Mouse (Mus musculus): Measurements from ENCODE around the gene Cand2. TPM values are rescaled to one million over a fixed set of nuclear protein-coding genes. Genes with fewer than 3 reads are reported as not detected.

The Cand2 gene
- polyA plus RNA-seq, 1 experiment = 30.5 TPM

GRCm38 (mm10) chr6:115833861-115834260, 59.5 kb downstream of the Cand2 start:
- no peak for DNase-seq (ENCODE audit: low read depth)
- TF ChIP-seq POLR2A (IDR thresholded peaks at IDR 0.05; ENCODE audit: borderline replicate concordance, extremely low read depth, insufficient read depth, insufficient read length, poor library complexity, severe bottlenecking) (no peak), CTCF (IDR thresholded peaks at IDR 0.05; ENCODE audit: borderline replicate concordance, extremely low read depth, insufficient read depth, insufficient read length) (no peak)

GRCm38 (mm10) chr6:115838161-115838597, 63.8 kb downstream of the Cand2 start, which contains the start of gene Efcab12:
Gene Efcab12 (minus strand): TSS chr6:115838412.
- DNase-seq (ENCODE audit: low read depth) = peak; percentile 96
- no peak for TF ChIP-seq POLR2A (IDR thresholded peaks at IDR 0.05; ENCODE audit: borderline replicate concordance, extremely low read depth, insufficient read depth, insufficient read length, poor library complexity, severe bottlenecking)
- TF ChIP-seq CTCF (IDR thresholded peaks at IDR 0.05; ENCODE audit: borderline replicate concordance, extremely low read depth, insufficient read depth, insufficient read length) = no peak

- TF ChIP-seq POLR2A (IDR thresholded peaks at IDR 0.05; ENCODE audit: borderline replicate concordance, extremely low read depth, insufficient read depth, insufficient read length, poor library complexity, severe bottlenecking) (no peak), CTCF (IDR thresholded peaks at IDR 0.05; ENCODE audit: borderline replicate concordance, extremely low read depth, insufficient read depth, insufficient read length) (no peak)
- DNase-seq (ENCODE audit: low read depth) = peak; percentile 8
These were observed 64.4 kb downstream of the Cand2 start for GRCm38 (mm10) chr6:115838745-115839144.

- no peak for DNase-seq (ENCODE audit: low read depth)
- no peak for TF ChIP-seq POLR2A (IDR thresholded peaks at IDR 0.05; ENCODE audit: borderline replicate concordance, extremely low read depth, insufficient read depth, insufficient read length, poor library complexity, severe bottlenecking)
- TF ChIP-seq CTCF (IDR thresholded peaks at IDR 0.05; ENCODE audit: borderline replicate concordance, extremely low read depth, insufficient read depth, insufficient read length) = no peak
These were observed 70.7 kb downstream of the Cand2 start for GRCm38 (mm10) chr6:115845006-115845405.

GRCm38 (mm10) chr6:115846640-115847411, 72.5 kb downstream of the Cand2 start:
- DNase-seq (ENCODE audit: low read depth) = peak; percentile 62
- no peak for TF ChIP-seq POLR2A (IDR thresholded peaks at IDR 0.05; ENCODE audit: borderline replicate concordance, extremely low read depth, insufficient read depth, insufficient read length, poor library complexity, severe bottlenecking)
- peak; percentile 56; the same call in 1 of the 2 replicates for TF ChIP-seq CTCF (IDR thresholded peaks at IDR 0.05; ENCODE audit: borderline replicate concordance, extremely low read depth, insufficient read depth, insufficient read length)

GRCm38 (mm10) chr6:115848598-115849304, 74.4 kb downstream of the Cand2 start:
- TF ChIP-seq POLR2A (IDR thresholded peaks at IDR 0.05; ENCODE audit: borderline replicate concordance, extremely low read depth, insufficient read depth, insufficient read length, poor library complexity, severe bottlenecking) = no peak
- TF ChIP-seq CTCF (IDR thresholded peaks at IDR 0.05; ENCODE audit: borderline replicate concordance, extremely low read depth, insufficient read depth, insufficient read length) = no peak
- DNase-seq (ENCODE audit: low read depth) = no peak

- TF ChIP-seq POLR2A (IDR thresholded peaks at IDR 0.05; ENCODE audit: borderline replicate concordance, extremely low read depth, insufficient read depth, insufficient read length, poor library complexity, severe bottlenecking) (no peak), CTCF (IDR thresholded peaks at IDR 0.05; ENCODE audit: borderline replicate concordance, extremely low read depth, insufficient read depth, insufficient read length) (no peak)
- DNase-seq (ENCODE audit: low read depth) = no peak
These were observed 78.2 kb downstream of the Cand2 start for GRCm38 (mm10) chr6:115852446-115853090.

- TF ChIP-seq POLR2A (IDR thresholded peaks at IDR 0.05; ENCODE audit: borderline replicate concordance, extremely low read depth, insufficient read depth, insufficient read length, poor library complexity, severe bottlenecking) = no peak
- TF ChIP-seq CTCF (IDR thresholded peaks at IDR 0.05; ENCODE audit: borderline replicate concordance, extremely low read depth, insufficient read depth, insufficient read length) = 0 out of 2 replicates have a peak, but pooled peaks have one; percentile 25
- DNase-seq (ENCODE audit: low read depth) = peak; percentile 100
These were observed 78.9 kb downstream of the Cand2 start, which contains the start of the genes Mbd4 and Ift122 for GRCm38 (mm10) chr6:115853091-115853813. Gene Mbd4 (minus strand): TSS chr6:115853371. Gene Ift122 (plus strand): TSS chr6:115853470.

- no peak for TF ChIP-seq CTCF (IDR thresholded peaks at IDR 0.05; ENCODE audit: borderline replicate concordance, extremely low read depth, insufficient read depth, insufficient read length)
- no peak for TF ChIP-seq POLR2A (IDR thresholded peaks at IDR 0.05; ENCODE audit: borderline replicate concordance, extremely low read depth, insufficient read depth, insufficient read length, poor library complexity, severe bottlenecking)
- no peak for DNase-seq (ENCODE audit: low read depth)
These were observed 79.6 kb downstream of the Cand2 start for GRCm38 (mm10) chr6:115853985-115854384.

- no peak for DNase-seq (ENCODE audit: low read depth)
- TF ChIP-seq CTCF (IDR thresholded peaks at IDR 0.05; ENCODE audit: borderline replicate concordance, extremely low read depth, insufficient read depth, insufficient read length) (peak; percentile 15; the same call in 1 of the 2 replicates), POLR2A (IDR thresholded peaks at IDR 0.05; ENCODE audit: borderline replicate concordance, extremely low read depth, insufficient read depth, insufficient read length, poor library complexity, severe bottlenecking) (no peak)
These were observed 80.1 kb downstream of the Cand2 start for GRCm38 (mm10) chr6:115854432-115854831.

Other genes starting within 250 kb of the Cand2 start
- 18.6 and 19.8 TPM in 2 replicates for gene Tsen2, start 229.9 kb upstream of the Cand2 start, polyA plus RNA-seq (2012; rRNA removed)
- gene Mkrn2os, start 182.0 kb upstream of the Cand2 start, polyA plus RNA-seq (2012; rRNA removed) = 0.10 TPM in 1 of 2 replicates, not detected in the other
- gene Mkrn2, start 172.6 kb upstream of the Cand2 start, polyA plus RNA-seq (2012; rRNA removed) = 32.6 and 44.7 TPM in 2 replicates
- 249 and 289 TPM in 2 replicates for gene Raf1, start 97.9 kb upstream of the Cand2 start, polyA plus RNA-seq (2012; rRNA removed)
- gene Tmem40, start 12.1 kb upstream of the Cand2 start, polyA plus RNA-seq (2012; rRNA removed) = 1.1 and 1.6 TPM in 2 replicates
- gene Rpl32, start 34.2 kb downstream of the Cand2 start, polyA plus RNA-seq (2012; rRNA removed) = 1,840 and 1,952 TPM in 2 replicates
- 4.0 and 4.8 TPM in 2 replicates for gene Efcab12, start 63.9 kb downstream of the Cand2 start, polyA plus RNA-seq (2012; rRNA removed)
- gene Mbd4, start 78.8 kb downstream of the Cand2 start, polyA plus RNA-seq (2012; rRNA removed) = 10.2 and 12.8 TPM in 2 replicates
- 28.1 and 28.9 TPM in 2 replicates for gene Ift122, start 78.9 kb downstream of the Cand2 start, polyA plus RNA-seq (2012; rRNA removed)
- gene Rho, start 157.2 kb downstream of the Cand2 start, polyA plus RNA-seq (2012; rRNA removed) = 1.9 and 2.1 TPM in 2 replicates
- not detected in 2 replicates for gene H1foo, start 170.4 kb downstream of the Cand2 start, polyA plus RNA-seq (2012; rRNA removed)
- 34.7 and 38.5 TPM in 2 replicates for gene Plxnd1, start 220.5 kb downstream of the Cand2 start, polyA plus RNA-seq (2012; rRNA removed)